ENCODE assay signal across 15 mouse cellular contexts in the genomic region with DNA sequence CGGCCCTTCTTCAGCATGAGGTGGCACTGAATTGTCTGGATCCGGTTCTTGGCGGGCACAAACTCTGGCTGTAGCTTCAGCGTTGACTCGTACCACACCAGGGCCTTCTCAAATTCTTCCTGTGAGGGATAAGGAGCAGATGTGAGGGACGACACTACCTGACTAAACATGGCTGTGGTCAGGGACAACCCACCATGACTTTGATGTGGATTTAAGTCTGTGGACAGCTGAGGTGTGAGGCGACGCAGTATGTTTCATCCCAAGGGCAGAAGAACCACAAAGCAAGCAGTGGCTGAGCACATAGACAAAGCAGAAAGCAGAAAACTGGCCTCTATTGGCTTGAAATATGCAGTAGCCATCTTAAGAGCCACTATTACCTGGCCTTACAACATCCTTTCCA.
"Had no signal": no experiment of that assay in that cellular context is flagged by ENCODE, and none has a peak within 500 bp of the region (broad histone marks: within the 10 kb centered on the region; RNA-seq: fewer than 3 reads in every experiment).

No protein-coding gene starts in this region.

- H3K27ac ChIP-seq: neural tube, embryonic 12.5 days; neural tube, embryonic 13.5 days; neural tube, embryonic 15.5 days; stomach, embryonic 15.5 days; stomach, postnatal 0 days had no signal

- H3K27me3 ChIP-seq: neural tube, embryonic 12.5 days; neural tube, embryonic 13.5 days; neural tube, embryonic 15.5 days; stomach, embryonic 15.5 days had no signal

- H3K9me3 ChIP-seq: neural tube, embryonic 15.5 days; stomach, embryonic 15.5 days had no signal

- H3K9ac ChIP-seq: neural tube, embryonic 12.5 days; neural tube, embryonic 13.5 days; neural tube, embryonic 15.5 days; stomach, embryonic 15.5 days had no signal

- DNase-seq: right cerebral cortex, adult 18-20 months; right cerebral cortex, postnatal 14 days; right cerebral cortex, postnatal 25 days; right cerebral cortex, postnatal 4 days; spleen, adult 18-20 months; thymus, adult 18-20 months; thymus, adult 2 months; thymus, postnatal 14 days; thymus, postnatal 25 days; thymus, postnatal 36 days had no signal

- H3K4me1 ChIP-seq: neural tube, embryonic 12.5 days; neural tube, embryonic 13.5 days; neural tube, embryonic 15.5 days; stomach, embryonic 15.5 days had no signal

- H3K4me2 ChIP-seq: neural tube, embryonic 12.5 days; neural tube, embryonic 13.5 days; neural tube, embryonic 15.5 days; stomach, embryonic 15.5 days had no signal

- H3K4me3 ChIP-seq: neural tube, embryonic 12.5 days; neural tube, embryonic 13.5 days; neural tube, embryonic 15.5 days; stomach, embryonic 15.5 days had no signal
